Mouse (Mus musculus): Measurements from ENCODE around the gene Inava.

Gene Inava

GRCm38 (mm10) chr1:136233892-136234594 is at the start of gene Inava:
Gene Inava (minus strand): TSS chr1:136234264.
- no peak for DNase-seq (ENCODE audit: low spot score)

GRCm38 (mm10) chr1:136277366-136277765 is 43.3 kb upstream of the Inava start:
- no peak for DNase-seq (ENCODE audit: low spot score)

- DNase-seq (ENCODE audit: low spot score): no peak
Observed at GRCm38 (mm10) chr1:136268224-136268623, 34.2 kb upstream of the Inava start.

- no peak for DNase-seq (ENCODE audit: low spot score)
Observed at GRCm38 (mm10) chr1:136266127-136266526, 32.1 kb upstream of the Inava start.

GRCm38 (mm10) chr1:136263355-136263754 is 29.3 kb upstream of the Inava start:
- DNase-seq (ENCODE audit: low spot score): no peak

GRCm38 (mm10) chr1:136260635-136261238 is 26.7 kb upstream of the Inava start, which contains the start of gene Gpr25:
Gene Gpr25 (minus strand): TSS chr1:136260873.
- DNase-seq (ENCODE audit: low spot score): no peak

GRCm38 (mm10) chr1:136259893-136260634 is 26.0 kb upstream of the Inava start:
- DNase-seq (ENCODE audit: low spot score): no peak

GRCm38 (mm10) chr1:136259543-136259892 is 25.5 kb upstream of the Inava start:
- no peak for DNase-seq (ENCODE audit: low spot score)

- no peak for DNase-seq (ENCODE audit: low spot score)
Observed at GRCm38 (mm10) chr1:136258495-136258894, 24.4 kb upstream of the Inava start.

GRCm38 (mm10) chr1:136255657-136256056 is 21.6 kb upstream of the Inava start:
- DNase-seq (ENCODE audit: low spot score): no peak

- no peak for DNase-seq (ENCODE audit: low spot score)
Observed at GRCm38 (mm10) chr1:136255174-136255573, 21.1 kb upstream of the Inava start.

- no peak for DNase-seq (ENCODE audit: low spot score)
Observed at GRCm38 (mm10) chr1:136254503-136255065, 20.5 kb upstream of the Inava start.

- no peak for DNase-seq (ENCODE audit: low spot score)
Observed at GRCm38 (mm10) chr1:136253472-136253871, 19.4 kb upstream of the Inava start.

GRCm38 (mm10) chr1:136249662-136250061 is 15.6 kb upstream of the Inava start:
- DNase-seq (ENCODE audit: low spot score): no peak

- no peak for DNase-seq (ENCODE audit: low spot score)
Observed at GRCm38 (mm10) chr1:136247393-136247792, 13.3 kb upstream of the Inava start.

GRCm38 (mm10) chr1:136244469-136244868 is 10.4 kb upstream of the Inava start:
- no peak for DNase-seq (ENCODE audit: low spot score)

GRCm38 (mm10) chr1:136241801-136242200 is 7.7 kb upstream of the Inava start:
- no peak for DNase-seq (ENCODE audit: low spot score)

GRCm38 (mm10) chr1:136238495-136238894 is 4.4 kb upstream of the Inava start:
- no peak for DNase-seq (ENCODE audit: low spot score)

GRCm38 (mm10) chr1:136234595-136235092 is 580 bp upstream of the Inava start:
- DNase-seq (ENCODE audit: low spot score): no peak

GRCm38 (mm10) chr1:136232986-136233790 is 876 bp downstream of the Inava start:
- no peak for DNase-seq (ENCODE audit: low spot score)

- DNase-seq (ENCODE audit: low spot score): no peak
Observed at GRCm38 (mm10) chr1:136232285-136232926, 1.7 kb downstream of the Inava start.
